Mouse (Mus musculus) G1E (cell line): Measurements from ENCODE around the gene Tcerg1l.

Source experiments
- CTCF ChIP-seq: IDR thresholded peaks from 2 replicates; pipeline ENCODE4 v1.5.1; 2012; ENCODE audit warnings: low read depth, low read length, inconsistent platforms, mixed read lengths
- GATA1 ChIP-seq: IDR thresholded peaks from 2 replicates; pipeline ENCODE4 v1.6.1; 2012; ENCODE audit warnings: borderline replicate concordance, low read length, inconsistent platforms, mixed read lengths
- POLR2AphosphoS5 ChIP-seq: IDR thresholded peaks from 2 replicates; pipeline ENCODE4 v1.6.1; 2012; ENCODE audit warnings: low read depth, low read length, inconsistent platforms; ENCODE audit not compliant: insufficient replicate concordance

DNA sequence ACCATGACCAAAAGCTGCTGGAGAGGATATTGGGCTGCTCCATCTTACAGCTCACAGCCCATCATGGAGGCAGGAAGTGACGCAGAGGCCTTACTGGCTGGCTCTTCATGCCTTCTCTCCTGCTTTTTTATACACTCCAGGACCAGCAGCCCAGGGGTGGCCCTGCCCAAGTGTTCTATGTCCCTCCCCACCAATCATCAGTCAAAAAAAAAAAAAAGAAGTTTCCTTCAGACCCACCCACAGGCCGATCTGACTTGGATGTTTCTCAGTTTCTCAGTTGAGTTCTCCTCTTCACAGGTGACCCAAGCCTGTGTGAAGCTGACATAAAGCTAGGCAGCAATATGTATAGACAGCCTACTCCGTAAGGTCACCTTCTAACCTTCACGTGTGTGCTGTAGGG, 19.0 kb downstream of the Tcerg1l start:
- TF ChIP-seq CTCF: no peak
- no peak for TF ChIP-seq GATA1
- TF ChIP-seq POLR2AphosphoS5: no peak
